Mouse (Mus musculus) lung, postnatal 0 days (tissue): ENCODE results near the gene Rbm38.

Source experiments
- CTCF ChIP-seq: IDR thresholded peaks from 2 replicates; pipeline ENCODE4 v1.5.1; 2016; ENCODE audit warnings: antibody characterized with exemption, mild to moderate bottlenecking
- EP300 ChIP-seq: IDR thresholded peaks from 2 replicates; pipeline ENCODE4 v1.6.1; 2016; ENCODE audit warnings: antibody characterized with exemption, mild to moderate bottlenecking, control low read depth

- TF ChIP-seq CTCF, result no peak
- TF ChIP-seq EP300, result no peak
Observed at GRCm38 (mm10) chr2:173048041-173048745, 27.9 kb downstream of the Rbm38 start.
